Mouse (Mus musculus) stomach, embryonic 15.5 days (tissue): ENCODE data around the gene Rnf151. TPM values are rescaled to one million over a fixed set of nuclear protein-coding genes. Genes with fewer than 3 reads are reported as not detected.

Source experiments
- ATAC-seq: fragments of 200-750 bp; cut with Nextera tagmentation; 2 replicates; pipeline ENCODE4 v1.8.0; 2017; ENCODE audit warnings: low read depth, moderate number of reproducible peaks, moderate TSS enrichment; ENCODE audit not compliant: insufficient read depth, low FRiP score
- H3K27ac ChIP-seq: fragments of 300-500 bp; sonication (generic); 2 replicates; pipeline ENCODE4 v1.5.1; 2015; ENCODE audit warnings: mild to moderate bottlenecking, inconsistent platforms
- H3K27me3 ChIP-seq: fragments of 300-500 bp; sonication (generic); replicated peaks from 2 replicates; pipeline ENCODE4 v1.6.1; 2015; ENCODE audit warnings: inconsistent platforms
- H3K36me3 ChIP-seq: fragments of 300-500 bp; sonication (generic); 2 replicates; pipeline ENCODE4 v1.6.1; 2015; ENCODE audit warnings: inconsistent platforms
- H3K4me1 ChIP-seq: fragments of 300-500 bp; sonication (generic); 2 replicates; pipeline ENCODE4 v1.6.1; 2015; ENCODE audit warnings: inconsistent platforms
- H3K4me2 ChIP-seq: fragments of 300-500 bp; sonication (generic); 2 replicates; pipeline ENCODE4 v1.6.1; 2015; ENCODE audit warnings: mild to moderate bottlenecking, inconsistent platforms
- H3K4me3 ChIP-seq: fragments of 300-500 bp; sonication (generic); replicated peaks from 2 replicates; pipeline ENCODE4 v1.5.1; 2015; ENCODE audit warnings: inconsistent platforms
- H3K9ac ChIP-seq: fragments of 300-500 bp; sonication (generic); 2 replicates; pipeline ENCODE4 v1.6.1; 2015; ENCODE audit warnings: inconsistent platforms
- H3K9me3 ChIP-seq: fragments of 300-500 bp; sonication (generic); 2 replicates; pipeline ENCODE4 v1.6.1; 2016; ENCODE audit warnings: inconsistent platforms
- WGBS: fragments of 180-500 bp; shearing (Covaris S2); methylation state at CpG from one replicate; pipeline ENCODE4 v1.1.7; 2015; 5-methylcytosine and 5-hydroxymethylcytosine counted together
- polyA plus RNA-seq: library from polyadenylated mRNA; unstranded; fragments of >200 nt; fragmentation: Nextera tagmentation; extraction: Ambion mirVana; gene quantifications from 2 replicates; pipeline ENCODE4 v1.2.1, GENCODE M21; 2015

The Rnf151 gene
- polyA plus RNA-seq: 0.19 TPM in 1 of 2 replicates, not detected in the other

DNA sequence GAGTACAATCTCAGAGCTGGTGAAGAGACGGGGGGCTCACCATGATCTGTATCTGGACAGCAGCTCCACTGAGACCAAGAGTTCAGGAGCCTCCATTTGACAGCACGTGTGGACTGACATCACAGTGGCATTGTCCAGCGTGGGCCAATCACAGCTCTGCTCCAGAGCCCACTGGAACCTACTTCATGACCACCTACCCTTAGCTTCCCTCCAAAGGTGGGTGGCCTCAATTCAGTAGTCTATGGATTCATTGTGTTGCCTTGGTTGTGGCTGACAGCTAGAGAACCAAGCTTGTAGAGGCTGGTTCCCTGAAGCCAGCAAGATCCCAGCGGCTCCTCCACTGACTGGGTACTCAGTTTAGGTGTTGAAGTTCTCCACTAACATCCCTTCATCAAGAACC, at the start of gene Rnf151, which contains the start of gene Rps2:
Gene Rnf151, minus strand, starts transcription at position 121 of the 400 bp plus-strand sequence.
Gene Rps2, plus strand, starts transcription at position 174 of the 400 bp plus-strand sequence.
- H3K27ac ChIP-seq: no peak within 1 kb of the TSS
- WGBS: 87% methylated on average over 4 of the region's 4 CpGs
- peak within 1 kb of the TSS; percentile 57 for H3K4me2 ChIP-seq
- peaks cover 25% of the 10 kb centered on the region for H3K36me3 ChIP-seq
- peak within 1 kb of the TSS; percentile 96; the same call in 1 of the 2 replicates for H3K9ac ChIP-seq
- no peaks in the 10 kb centered on the region for H3K9me3 ChIP-seq
- H3K4me3 ChIP-seq: peak within 1 kb of the TSS; percentile 90
- no peak for ATAC-seq
- H3K27me3 ChIP-seq: no peaks in the 10 kb centered on the region
- peaks cover 16% of the 10 kb centered on the region for H3K4me1 ChIP-seq

DNA sequence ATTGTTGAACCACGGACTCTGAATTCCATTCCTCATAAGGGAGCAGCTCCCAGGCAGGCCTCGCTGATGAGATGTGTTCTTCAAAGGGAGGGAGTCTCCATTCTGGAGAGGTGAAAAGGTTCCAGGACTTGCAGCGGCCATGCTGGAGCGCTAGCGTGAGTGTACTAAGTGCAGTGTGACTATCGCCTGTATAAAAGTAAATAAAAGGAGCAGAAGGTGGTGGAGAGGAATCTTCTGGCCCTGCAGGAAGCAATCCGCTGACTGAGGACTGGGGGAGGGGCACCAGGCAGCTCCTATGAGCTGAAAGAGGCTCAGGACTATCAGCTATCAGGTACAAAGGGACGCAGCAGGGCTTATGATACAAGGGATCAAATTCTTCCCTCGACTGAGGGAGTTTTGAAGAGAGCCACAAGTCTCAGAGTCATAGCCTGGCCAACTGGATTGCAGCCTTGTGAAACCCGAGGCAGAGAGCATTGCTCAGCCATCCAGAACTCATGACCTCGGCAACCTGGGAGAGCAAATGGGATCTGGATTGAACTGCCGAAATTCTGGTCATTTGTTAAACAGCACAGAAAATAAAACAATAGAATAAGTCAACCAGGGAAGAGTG, 48.5 kb upstream of the Rnf151 start:
- Histone ChIP-seq H3K27ac (no peak overlapping the region), H3K4me2 (no peak overlapping the region), H3K27me3 (no peaks in the 10 kb centered on the region), H3K4me3 (no peak overlapping the region), H3K36me3 (no peaks in the 10 kb centered on the region), H3K4me1 (0 out of 2 replicates have a peak, but pooled peaks cover 10% of the 10 kb centered on the region), H3K9ac (no peak overlapping the region), H3K9me3 (no peaks in the 10 kb centered on the region)
- ATAC-seq: no peak
- 24% methylated on average over 12 of the region's 12 CpGs for WGBS

DNA sequence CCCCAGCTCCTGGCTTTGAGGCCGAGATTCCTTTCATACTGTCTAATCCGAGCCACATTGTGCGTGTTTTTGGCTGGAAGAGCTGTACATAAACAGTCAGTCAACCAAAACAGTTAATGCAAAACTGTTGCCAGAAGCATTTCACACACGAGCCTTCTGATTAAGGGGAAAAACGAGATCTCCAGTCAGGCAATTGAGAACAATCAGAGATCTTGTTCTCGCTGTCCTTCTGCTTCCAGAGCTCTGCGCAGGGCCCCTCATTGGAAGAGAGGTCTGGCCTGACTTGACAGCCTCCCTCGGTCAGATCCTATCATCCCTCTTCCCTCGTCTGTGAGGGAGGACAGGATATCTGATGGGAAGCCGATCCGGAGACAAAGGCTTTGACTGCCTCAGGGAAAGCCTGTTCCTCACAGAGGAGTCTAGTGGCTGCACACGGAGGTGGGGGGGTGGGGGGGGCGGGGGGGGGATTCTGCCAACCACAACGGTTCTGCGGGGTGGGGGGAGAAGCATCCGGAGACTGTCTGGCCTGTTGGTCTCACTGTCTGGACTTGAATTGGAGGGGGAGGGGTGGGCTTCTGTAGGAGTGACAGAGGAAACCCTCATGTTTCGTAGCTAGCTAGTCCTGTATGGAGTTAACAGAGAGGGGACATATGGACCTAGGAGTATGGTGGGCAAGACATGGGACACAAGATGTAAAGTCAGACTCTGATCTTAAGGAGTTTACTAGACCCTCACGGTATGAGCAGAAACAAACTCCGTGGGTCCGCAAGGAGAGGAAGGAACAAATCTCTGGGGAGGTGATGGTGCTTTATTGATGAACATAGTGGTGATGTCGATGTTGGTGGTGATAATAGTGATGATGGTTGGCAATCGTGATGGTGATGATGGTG, 47.4 kb upstream of the Rnf151 start:
- Histone ChIP-seq H3K36me3 (no peaks in the 10 kb centered on the region), H3K4me2 (no peak overlapping the region), H3K4me3 (no peak overlapping the region), H3K4me1 (0 out of 2 replicates have a peak, but pooled peaks cover 10% of the 10 kb centered on the region), H3K27ac (no peak overlapping the region), H3K9ac (no peak overlapping the region), H3K27me3 (no peaks in the 10 kb centered on the region), H3K9me3 (no peaks in the 10 kb centered on the region)
- WGBS: 45% methylated on average over 21 of the region's 22 CpGs
- ATAC-seq: no peak

DNA sequence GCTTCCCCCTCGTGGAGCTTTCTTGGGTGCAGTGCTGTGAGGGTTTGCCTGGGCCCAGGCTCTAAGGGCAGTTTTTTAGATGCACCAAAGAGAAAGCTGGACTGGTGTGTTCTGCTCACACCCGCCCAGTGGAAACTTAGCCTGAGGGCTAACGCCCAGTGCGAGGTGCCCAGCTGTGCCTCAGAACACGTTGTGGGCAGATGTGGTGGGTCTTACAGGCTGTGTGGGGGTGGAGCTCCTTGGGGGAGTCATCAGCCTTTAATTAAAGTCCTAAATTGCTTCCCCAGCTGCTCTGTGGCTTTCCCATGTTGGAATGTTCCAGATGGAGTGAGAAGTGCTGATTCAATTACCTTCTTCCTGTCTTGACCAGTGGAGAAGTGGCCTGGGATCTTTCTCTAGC, 43.3 kb upstream of the Rnf151 start:
- Histone ChIP-seq H3K4me3 (no peak overlapping the region), H3K36me3 (no peaks in the 10 kb centered on the region), H3K4me2 (no peak overlapping the region), H3K27ac (no peak overlapping the region), H3K27me3 (no peaks in the 10 kb centered on the region), H3K9me3 (no peaks in the 10 kb centered on the region), H3K9ac (no peak overlapping the region), H3K4me1 (0 out of 2 replicates have a peak, but pooled peaks cover 3% of the 10 kb centered on the region)
- ATAC-seq: no peak
- 51% methylated on average over 5 of the region's 5 CpGs for WGBS

DNA sequence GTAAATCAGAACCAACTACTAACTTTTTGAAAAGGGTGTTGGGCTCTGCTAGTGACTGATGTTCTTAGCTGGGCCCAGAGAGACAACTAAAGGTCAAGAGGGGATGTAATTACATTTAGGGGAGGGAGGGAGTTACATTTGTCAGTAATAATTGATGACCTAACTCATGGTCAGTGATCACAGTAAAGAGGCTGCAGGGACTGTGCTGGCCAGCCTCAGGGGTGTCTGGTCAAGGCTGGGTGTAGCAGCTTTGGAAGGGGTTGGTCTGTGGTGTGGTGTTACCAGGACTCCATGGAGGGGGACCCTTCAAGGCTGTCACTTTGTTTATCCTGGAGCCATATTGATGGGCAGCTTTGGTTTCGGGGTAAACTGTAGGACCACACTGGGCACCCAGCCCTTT, 39.5 kb upstream of the Rnf151 start:
- Histone ChIP-seq H3K27ac (no peak overlapping the region), H3K4me3 (no peak overlapping the region), H3K4me2 (no peak overlapping the region), H3K4me1 (peaks cover 2% of the 10 kb centered on the region; the same call in 1 of the 2 replicates), H3K9me3 (no peaks in the 10 kb centered on the region), H3K27me3 (peaks cover 34% of the 10 kb centered on the region), H3K36me3 (no peaks in the 10 kb centered on the region), H3K9ac (no peak overlapping the region)
- 85% methylated on average over 1 of the region's 1 CpGs for WGBS
- no peak for ATAC-seq

DNA sequence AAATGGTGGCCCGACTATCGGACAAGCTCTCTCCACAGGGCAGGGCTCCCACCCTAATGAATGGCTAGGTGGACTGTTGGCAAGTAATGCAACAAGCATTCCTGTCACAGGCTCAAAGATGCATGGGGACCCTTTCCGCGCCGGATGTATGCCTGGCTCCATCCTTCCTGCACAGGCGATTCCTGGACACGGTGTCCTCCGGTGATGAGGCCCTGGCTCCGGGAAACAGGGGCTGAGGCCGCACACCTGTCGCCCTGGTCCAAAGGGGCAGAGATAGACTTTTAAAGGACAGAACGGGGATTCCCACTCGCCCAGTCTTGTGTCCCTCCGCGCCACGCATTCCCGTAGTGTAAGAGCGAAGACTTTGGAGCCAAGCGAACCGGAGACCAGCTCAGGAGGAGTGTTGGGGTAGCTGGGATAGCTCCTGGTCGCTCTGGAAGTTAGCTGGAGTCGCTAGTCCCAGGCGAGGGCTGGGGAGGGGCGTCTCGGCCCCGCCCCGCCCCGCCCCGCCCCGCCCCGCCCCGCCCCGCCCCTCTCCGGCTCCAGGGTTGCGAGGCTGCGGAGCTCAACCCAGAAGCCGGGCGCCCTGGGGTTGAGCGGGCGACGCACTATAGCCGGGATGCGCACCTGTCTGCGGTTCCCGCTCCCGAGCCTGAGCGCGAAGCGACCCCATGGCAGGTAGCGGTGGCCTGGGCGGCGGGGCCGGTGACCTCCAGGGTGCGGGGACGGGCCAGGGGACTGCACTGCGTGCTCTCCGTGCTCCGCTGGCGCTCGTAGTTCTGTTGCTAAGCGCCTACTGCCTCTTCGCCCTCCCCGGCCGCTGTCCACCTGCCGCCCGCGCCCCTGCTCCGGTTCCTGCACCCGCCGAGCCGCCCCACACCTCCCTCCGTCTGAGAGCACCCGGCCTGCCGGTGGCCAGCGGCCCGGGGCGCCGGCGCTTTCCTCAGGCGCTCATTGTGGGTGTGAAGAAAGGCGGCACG, 34.8 kb upstream of the Rnf151 start, which contains the start of gene Hs3st6:
Gene Hs3st6, plus strand, starts transcription at position 574 of the 980 bp plus-strand sequence.
- Histone ChIP-seq H3K27ac (no peak within 1 kb of the TSS), H3K27me3 (peaks cover 54% of the 10 kb centered on the region), H3K4me2 (peak within 1 kb of the TSS; percentile 97), H3K9ac (no peak within 1 kb of the TSS), H3K36me3 (no peaks in the 10 kb centered on the region), H3K4me1 (peaks cover 5% of the 10 kb centered on the region; the same call in 1 of the 2 replicates), H3K9me3 (no peaks in the 10 kb centered on the region), H3K4me3 (peak within 1 kb of the TSS; percentile 51)
- ATAC-seq: peak; percentile 85
- WGBS: under 1% methylated on average over 65 of the region's 82 CpGs

DNA sequence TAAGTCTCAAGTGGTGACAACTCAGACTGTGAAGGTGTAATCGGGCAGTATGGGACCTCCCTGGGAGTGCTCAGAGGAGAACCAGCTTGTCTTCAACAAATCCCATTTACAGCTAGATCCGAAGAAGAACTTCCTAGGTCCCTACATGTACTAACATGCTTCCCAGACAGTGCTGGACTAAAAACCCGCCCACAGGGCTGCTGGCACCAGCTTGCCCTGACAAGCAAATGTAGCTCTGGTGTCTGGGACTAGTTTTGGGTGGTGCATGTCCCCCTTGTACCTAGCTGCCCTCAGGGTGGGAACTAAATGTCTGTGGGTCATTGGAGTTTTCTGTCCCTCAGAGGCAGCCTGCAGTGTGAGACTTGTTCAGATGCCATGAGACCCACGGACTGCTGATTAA, 33.7 kb upstream of the Rnf151 start:
- H3K4me1 ChIP-seq: peaks cover 10% of the 10 kb centered on the region; the same call in 1 of the 2 replicates
- no peak overlapping the region for H3K27ac ChIP-seq
- H3K36me3 ChIP-seq: no peaks in the 10 kb centered on the region
- peaks cover 54% of the 10 kb centered on the region for H3K27me3 ChIP-seq
- no peak overlapping the region for H3K9ac ChIP-seq
- H3K9me3 ChIP-seq: no peaks in the 10 kb centered on the region
- WGBS: 17% methylated on average over 4 of the region's 4 CpGs
- no peak overlapping the region for H3K4me2 ChIP-seq
- ATAC-seq: no peak
- no peak overlapping the region for H3K4me3 ChIP-seq

DNA sequence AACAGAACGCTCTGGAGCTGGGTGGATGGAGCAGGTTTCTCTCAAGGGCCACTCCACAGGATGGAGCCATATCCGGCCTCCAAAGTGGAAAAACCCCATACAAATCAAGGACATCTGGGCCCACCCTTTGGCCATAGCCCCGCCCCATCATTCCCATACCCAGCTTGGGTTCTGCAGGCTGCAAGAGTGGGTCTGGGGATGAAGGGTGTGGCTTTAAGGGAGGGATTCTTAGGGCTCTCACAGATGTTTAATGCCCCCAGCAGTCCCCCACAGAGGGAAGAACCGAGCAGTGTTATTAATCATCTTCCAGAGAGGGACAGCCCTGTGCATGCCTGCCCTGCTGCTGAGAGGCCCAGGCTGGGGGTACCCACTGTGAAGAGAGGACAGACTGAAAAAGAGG, 29.1 kb upstream of the Rnf151 start:
- peak; percentile 32; the same call in 1 of the 2 replicates for ATAC-seq
- H3K9me3 ChIP-seq: no peaks in the 10 kb centered on the region
- H3K4me1 ChIP-seq: 0 out of 2 replicates have a peak, but pooled peaks cover 5% of the 10 kb centered on the region
- H3K9ac ChIP-seq: no peak overlapping the region
- H3K27me3 ChIP-seq: peaks cover 17% of the 10 kb centered on the region
- H3K4me2 ChIP-seq: no peak overlapping the region
- H3K4me3 ChIP-seq: no peak overlapping the region
- no peak overlapping the region for H3K27ac ChIP-seq
- WGBS: 31% methylated on average over 4 of the region's 4 CpGs
- no peaks in the 10 kb centered on the region for H3K36me3 ChIP-seq

DNA sequence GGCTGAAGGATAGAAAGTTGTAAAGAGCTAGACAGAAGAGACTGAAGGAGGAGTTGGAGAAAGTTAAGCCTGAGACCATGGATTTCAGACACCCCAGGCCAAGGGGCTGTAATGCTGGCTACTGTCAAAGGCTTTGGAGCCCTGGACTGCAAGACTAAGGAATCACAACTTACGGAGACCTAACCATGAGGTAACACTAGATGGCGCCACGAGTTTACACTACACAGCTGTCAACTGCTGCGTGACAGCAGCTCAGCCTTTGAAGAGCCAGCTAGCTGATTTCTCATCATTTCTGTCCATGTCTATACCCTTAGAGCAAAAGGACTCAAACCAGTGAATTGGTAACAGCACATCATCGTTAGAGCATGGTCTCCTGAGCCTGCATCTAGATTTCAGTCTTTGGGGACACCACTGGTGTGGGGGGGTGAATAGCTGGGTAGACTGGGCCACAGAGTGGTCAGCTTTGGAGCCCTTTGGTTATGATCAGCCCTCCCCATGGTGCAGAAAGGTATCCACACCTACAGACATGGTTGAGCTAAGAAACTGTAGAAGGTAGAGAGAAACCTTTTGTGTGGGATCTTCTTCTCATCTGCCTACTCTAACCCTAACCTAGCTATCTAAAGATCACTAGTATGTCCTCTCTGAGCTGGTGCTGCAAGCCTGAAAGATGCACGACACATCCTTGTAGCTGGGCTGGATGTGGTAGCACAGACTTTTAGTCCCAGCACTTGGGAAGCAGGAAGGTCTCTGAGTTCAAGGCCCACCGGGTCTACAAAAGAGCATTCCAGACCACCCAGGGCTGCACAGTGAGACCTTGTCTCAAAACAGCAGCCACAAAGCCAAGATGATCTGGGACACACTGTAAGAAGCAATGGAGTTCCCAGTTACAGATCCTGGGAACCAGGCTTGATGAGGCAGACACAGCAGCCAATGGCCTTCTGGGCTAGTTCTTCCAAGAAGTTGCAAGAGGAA, 27.9 kb upstream of the Rnf151 start:
- H3K27ac ChIP-seq: no peak overlapping the region

DNA sequence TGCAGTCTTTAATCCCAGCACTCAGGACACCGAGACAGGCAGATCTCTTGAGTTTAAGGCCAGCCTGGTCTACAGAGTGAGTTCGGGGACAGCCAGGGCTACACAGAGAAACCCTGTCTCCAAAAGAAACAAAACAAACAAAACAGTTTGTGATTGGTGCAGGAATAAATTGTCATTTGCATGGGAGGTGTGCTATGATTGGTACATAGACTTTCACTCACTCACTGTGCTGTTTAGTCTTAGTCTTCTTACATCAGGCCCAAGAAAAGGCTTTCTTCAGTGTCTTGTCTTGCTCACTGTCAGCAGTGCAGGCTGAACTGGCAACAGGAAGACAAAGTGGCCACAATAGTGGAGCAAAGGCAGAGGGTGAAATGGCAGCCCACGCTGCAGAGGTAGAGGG, 26.5 kb upstream of the Rnf151 start:
- Histone ChIP-seq H3K9ac (no peak overlapping the region), H3K4me2 (no peak overlapping the region), H3K4me1 (0 out of 2 replicates have a peak, but pooled peaks cover 11% of the 10 kb centered on the region), H3K27ac (no peak overlapping the region), H3K4me3 (no peak overlapping the region), H3K36me3 (peaks cover 10% of the 10 kb centered on the region; the same call in 1 of the 2 replicates), H3K9me3 (no peaks in the 10 kb centered on the region), H3K27me3 (no peaks in the 10 kb centered on the region)
- no peak for ATAC-seq
- WGBS: 67% methylated on average over 3 of the region's 3 CpGs

More for the DNA sequence above, 27.9 kb upstream of the Rnf151 start:
- Histone ChIP-seq H3K36me3 (peaks cover 4% of the 10 kb centered on the region; the same call in 1 of the 2 replicates), H3K4me2 (no peak overlapping the region), H3K27me3 (peaks cover 7% of the 10 kb centered on the region; the same call in 1 of the 2 replicates), H3K4me3 (no peak overlapping the region), H3K9ac (no peak overlapping the region), H3K4me1 (0 out of 2 replicates have a peak, but pooled peaks cover 5% of the 10 kb centered on the region), H3K9me3 (no peaks in the 10 kb centered on the region)
- WGBS: 21% methylated on average over 7 of the region's 7 CpGs
- peak; percentile 74 for ATAC-seq
